Mouse (Mus musculus): Measurements from ENCODE around the gene Dlg1.

GRCm38 (mm10) chr16:31754172-31755025 lies 91.2 kb downstream of the Dlg1 start:
- TF ChIP-seq CTCF (IDR thresholded peaks at IDR 0.05; ENCODE audit: insufficient read depth, low read depth, low read length): no peak
- no peak for TF ChIP-seq POLR2A (IDR thresholded peaks at IDR 0.05; ENCODE audit: insufficient read depth, low read depth, low read length)

Measured in olfactory bulb, adult 2 months (tissue).